Mouse (Mus musculus) heart, postnatal 0 days (tissue): ENCODE measurements at regions not wholly inside any gene's neighbourhood (a gene's known extent, or its start where the extent isn't known, plus 50 kb on each side); places are given as distances from the start of the nearest gene placed in this dataset.

Experiments used
- CTCF ChIP-seq: IDR thresholded peaks from 2 replicates; pipeline ENCODE4 v1.5.1; 2016; ENCODE audit warnings: antibody characterized with exemption, control low read depth, low read depth
- EP300 ChIP-seq: IDR thresholded peaks from 2 replicates; pipeline ENCODE4 v1.6.1; 2016; ENCODE audit warnings: antibody characterized with exemption, low read depth

- TF ChIP-seq CTCF (no peak), EP300 (no peak)
Observed at GRCm38 (mm10) chr17:80885706-80886105, 58.7 kb upstream of the Tmem178 start.
